Mouse (Mus musculus): ENCODE results near the gene Lrrc74b. TPM values are rescaled to one million over a fixed set of nuclear protein-coding genes. Genes with fewer than 3 reads are reported as not detected.
"Not testable (repeated sequence)": the region's sequence is repeated elsewhere in the genome, so short reads cannot be mapped to it uniquely, and the experiment has no call there.

The Lrrc74b gene
- not detected for total RNA-seq (2021)
- long read RNA-seq, experiment 1, result 0 reads
- long read RNA-seq, experiment 2, result 0 reads

DNA sequence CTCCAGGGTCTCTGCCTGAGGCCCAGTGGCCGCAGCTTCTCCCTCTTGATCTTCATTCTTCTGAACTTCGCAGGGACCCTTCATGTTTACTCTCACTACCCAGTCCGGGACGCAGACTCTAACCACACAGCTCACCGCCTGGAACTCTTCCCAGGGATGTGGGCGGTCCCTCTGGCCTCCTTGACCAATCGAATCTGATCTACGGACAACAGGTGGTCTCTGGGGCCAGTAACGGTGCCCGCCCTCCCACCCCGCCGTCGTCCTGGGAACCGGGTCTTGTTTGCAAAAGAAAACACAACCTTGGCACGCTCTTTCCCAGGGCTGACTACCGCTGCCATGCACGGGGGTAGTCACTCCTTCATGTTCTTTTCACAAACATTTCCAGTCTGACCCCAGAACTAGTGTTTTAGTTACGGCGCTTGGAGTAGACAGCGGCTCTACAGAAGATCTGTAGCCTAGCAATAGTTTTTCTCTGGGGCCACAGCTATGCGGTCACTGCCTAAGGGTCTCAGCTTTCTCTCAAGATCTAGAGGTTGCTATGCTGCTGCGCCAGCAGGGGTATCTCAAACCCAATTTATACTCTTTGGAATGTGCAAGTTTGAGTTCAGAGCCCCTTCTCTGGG lies at the start of gene Lrrc74b:
Lrrc74b (minus strand) TSS at position 120 of the 623 bp plus-strand sequence.
- peak in 1 of 2 experiments; percentile 23 for DNase-seq (ENCODE audit: low spot score in 2 of 2)

DNA sequence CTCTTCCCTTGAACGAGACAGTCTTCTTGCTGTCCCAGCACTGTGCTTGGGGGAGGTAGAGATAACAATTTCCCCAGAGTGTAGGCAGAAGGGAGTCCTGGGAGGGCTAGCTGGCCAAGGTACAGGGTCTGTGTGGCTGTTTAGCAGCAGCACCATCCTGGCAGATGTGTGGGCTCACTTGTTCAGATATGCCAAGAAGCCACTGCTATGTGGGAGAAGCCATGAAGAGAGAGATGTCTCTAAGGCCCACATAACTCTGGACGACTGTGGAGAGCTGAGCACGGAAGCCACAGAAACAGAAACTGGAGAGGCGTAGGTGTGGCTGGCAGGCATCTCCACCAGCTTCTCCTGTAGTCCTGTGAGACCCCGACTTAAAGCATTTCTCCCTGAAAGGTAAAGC lies 44.6 kb upstream of the Lrrc74b start:
- no peak for DNase-seq (ENCODE audit: low spot score in 2 of 2)

DNA sequence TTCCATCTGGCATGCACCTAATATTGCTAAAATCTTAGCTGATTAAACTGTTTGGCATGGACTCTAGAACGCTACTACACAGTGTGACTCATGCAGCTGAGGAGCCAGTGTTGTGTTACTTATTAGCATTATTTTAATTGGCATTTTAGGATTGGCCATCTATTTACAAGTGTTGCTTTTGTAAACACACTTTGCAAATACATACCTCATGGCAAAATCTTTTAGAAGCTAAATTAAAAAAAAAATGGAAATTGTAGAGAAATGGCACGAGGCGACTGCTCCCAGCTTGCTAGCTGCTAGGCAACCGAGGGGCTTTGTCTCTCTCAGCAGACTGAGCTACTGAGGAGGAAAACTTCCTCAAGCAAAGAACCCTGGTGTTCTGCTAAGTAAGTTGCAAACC lies 43.9 kb upstream of the Lrrc74b start:
- no peak for DNase-seq (ENCODE audit: low spot score in 2 of 2)

DNA sequence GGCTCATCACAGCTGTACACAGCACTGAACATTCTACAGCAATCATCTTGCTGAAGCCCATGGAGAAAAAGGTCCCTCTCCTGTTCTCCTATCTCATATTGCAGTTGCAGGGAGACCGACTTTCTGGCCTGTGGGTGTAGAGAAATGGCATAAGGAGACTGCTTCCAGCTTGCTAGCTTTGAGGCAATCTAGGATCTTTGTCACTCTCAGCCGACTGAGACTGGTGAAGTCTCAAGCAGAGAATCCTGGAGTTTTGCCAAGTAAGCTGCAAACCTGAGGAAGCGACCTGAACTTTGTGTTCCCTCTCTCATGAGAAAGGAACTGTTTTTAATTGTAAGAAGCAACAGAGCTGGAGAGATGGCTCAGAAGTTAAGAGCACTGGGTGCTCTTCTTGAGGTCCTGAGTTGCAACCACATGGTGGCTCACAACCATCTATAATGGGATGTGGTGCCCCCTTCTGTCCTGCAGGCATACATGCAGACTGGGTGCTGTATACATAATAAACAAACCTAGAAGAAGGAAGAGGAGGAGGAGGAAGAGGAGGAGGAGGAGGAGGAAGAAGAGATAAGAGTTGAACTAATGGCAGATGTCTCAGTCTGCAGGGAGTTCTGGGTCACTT lies 40.0 kb upstream of the Lrrc74b start:
- no peak for DNase-seq (ENCODE audit: low spot score in 2 of 2)

DNA sequence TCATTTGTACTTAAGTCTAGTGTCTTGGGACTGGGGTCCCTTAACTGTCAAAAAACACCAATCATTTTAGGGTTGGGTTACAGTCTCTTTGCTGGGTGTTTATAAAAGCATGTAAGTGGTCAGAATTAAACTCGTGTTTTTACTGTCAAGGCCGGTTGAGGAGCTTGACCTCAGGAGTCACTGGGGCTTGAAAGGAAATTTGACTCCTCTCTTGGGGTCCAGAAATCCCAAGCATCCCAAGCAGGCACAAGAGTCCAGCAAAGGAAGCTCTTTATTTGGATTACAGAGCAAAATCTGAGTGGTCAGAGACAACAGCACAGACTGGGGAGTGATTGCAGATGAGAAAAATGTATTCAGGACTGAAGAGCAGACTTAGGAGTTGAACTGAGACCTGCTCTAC lies 29.7 kb upstream of the Lrrc74b start:
- no peak for DNase-seq (ENCODE audit: low spot score in 2 of 2)

DNA sequence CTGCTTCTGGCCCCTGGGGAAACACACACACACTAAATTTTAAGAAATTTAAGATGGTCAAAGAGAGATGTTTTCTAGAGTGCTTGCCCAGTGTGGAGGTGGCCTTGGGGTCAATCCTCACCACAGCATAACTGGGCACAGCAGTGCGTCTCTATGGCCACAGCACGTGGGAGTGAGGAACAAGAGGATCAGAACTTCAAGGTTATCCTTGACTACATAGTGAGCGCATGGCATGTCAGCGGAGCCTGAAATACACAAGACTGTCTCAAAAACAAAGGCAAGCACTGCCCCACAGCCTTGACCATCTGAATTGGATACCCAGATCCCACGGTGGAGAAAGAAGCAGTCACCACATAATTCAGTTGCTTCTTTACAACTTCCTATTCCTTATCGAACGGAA lies 23.5 kb upstream of the Lrrc74b start:
- no peak for DNase-seq (ENCODE audit: low spot score in 2 of 2)

DNA sequence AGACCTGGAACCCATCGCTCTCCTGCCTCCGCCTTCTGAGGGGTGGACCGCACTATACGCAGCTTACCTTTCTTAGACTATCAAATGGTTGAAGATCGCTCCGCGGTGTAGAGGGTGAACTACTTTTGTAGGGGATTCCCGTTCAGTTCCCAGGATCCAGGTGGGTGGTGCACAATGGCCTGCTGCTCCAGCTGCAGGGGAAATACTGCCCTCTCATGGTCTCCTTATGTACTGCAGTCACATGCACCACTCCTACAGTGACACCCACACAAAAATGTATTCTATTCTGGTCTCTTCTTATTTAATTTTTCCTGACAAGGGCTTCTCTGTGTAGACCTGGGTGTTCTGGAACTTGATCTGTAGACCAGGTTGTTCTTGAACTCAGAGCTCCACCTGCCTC lies 22.0 kb upstream of the Lrrc74b start, which contains the start of gene Slc7a4:
Slc7a4 (minus strand) TSS at position 151 of the 400 bp plus-strand sequence.
- DNase-seq (ENCODE audit: low spot score in 2 of 2), result no peak

DNA sequence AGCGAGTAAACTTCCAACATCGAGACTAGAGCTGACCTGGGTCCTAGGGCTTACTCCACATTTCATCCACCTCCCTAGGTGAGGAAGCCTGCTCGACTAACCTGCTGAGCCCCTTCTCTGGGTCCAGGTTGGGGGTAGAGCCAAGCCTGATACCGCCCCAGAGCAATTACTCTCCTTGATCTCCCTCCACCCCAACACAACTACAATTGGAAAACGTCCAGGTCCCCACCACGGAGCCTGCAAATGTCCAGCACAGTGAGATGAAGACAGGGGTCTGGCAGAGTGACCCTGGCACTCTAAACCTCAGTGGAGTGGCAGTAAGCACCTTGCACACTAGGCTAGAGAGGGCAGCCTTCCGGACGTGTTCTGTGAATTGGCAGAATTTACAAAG lies 15.8 kb upstream of the Lrrc74b start:
- DNase-seq (ENCODE audit: low spot score in 2 of 2), result no peak

DNA sequence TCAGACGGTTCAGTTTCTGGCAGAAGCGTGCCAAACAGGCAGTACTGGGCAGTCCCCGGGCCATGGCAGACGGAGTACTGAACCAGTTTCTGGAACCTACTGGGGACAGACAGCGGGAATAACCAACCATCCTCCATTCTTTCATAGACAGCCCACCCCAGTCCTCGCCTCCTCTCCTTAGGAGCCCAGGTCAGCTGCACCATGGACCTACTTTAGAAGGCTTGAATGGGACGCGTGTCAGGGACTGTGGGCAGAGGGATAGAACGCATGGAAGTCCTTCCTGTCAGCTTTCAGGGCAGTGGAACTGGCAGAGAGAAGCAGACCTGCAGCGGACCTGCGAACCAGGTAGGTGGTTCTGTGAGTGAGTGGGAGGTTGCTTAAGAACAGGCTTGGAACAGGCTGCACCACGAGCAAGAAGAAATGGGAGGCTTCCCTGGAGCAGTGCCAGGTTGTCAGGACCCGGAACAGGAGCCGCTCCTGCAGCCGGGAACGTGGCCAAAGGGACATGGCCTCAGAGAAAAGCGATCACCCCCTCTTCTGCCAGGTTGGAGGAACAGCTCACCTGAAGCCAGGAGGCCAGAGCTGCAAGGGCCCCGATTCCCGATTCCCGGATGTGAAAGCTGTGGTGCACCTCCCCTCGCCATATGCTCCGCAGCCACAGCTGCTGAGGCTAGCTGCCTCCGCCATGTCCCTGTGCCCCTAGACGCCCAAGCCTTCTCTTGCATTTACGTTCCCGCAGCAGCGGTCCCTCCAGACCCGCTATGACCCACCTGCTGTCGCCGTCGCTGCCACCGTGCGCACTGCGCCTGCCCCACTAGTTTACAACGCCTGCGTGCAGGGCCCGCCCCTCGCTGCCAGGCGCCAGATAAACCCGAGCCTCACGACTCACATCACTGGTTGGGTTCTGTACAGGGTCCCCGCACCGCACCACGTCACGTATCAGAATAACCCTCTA lies 15.1 kb upstream of the Lrrc74b start:
- DNase-seq (ENCODE audit: low spot score in 2 of 2), result peak; percentile 45 to 51

DNA sequence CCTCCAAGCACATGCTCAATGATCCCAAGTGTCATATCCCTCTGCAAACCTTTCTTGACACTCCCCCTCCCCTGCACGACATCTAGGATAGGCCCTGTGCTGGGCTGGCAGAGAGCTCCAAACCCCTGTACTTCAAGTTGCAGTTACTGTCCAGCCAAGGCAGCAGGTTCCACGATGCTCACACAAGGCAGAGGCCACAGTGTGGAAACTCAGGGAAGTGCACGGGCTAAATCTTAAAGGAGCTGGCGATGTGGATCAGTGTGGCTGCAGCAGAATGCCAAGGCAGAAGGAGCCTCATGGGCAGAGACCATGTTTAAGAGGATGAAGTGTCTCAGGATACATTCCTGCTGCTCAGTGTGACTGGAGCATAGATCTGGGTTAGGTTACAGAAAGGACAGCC lies 5.1 kb upstream of the Lrrc74b start:
- DNase-seq (ENCODE audit: low spot score in 2 of 2), result no peak

DNA sequence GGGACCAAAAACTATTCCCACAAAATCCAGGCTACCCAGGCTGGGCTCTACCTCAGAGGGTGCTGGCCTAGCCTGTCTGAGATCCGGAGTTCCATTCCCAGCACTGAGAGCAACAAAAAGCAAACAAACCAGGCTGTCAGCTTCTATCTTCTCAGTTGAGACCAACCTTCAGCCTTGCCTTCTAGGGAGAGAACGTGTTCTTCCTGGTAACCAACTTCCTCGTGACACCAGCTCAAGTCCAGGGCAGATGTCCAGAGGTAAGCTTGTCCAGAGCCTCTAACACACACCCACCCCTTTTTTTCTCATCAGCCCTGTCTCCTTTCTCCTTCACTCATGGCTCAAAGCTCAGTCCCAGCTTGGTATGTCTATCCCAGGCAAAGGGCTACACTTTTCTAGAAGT lies 3.7 kb upstream of the Lrrc74b start:
- DNase-seq (ENCODE audit: low spot score in 2 of 2), result no peak

DNA sequence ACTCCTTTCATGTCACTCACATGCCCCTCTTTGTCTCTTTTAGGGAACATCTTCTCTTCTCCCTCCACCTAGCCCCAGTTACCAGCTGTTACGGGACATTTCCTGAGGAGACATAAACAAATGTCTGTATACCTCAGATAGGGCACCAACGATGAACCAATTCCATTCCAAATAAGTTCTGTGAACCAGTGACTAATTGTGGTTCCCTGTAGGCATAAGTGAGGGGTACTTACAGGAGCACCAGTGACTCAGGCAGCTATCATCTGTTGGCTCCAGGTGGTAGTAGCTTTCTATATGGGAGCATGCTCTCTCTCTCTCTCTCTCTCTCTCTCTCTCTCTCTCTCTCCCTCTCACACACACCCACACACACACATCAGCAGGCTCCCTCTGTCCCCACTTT lies 3.2 kb upstream of the Lrrc74b start:
- DNase-seq (ENCODE audit: low spot score in 2 of 2), result no peak

DNA sequence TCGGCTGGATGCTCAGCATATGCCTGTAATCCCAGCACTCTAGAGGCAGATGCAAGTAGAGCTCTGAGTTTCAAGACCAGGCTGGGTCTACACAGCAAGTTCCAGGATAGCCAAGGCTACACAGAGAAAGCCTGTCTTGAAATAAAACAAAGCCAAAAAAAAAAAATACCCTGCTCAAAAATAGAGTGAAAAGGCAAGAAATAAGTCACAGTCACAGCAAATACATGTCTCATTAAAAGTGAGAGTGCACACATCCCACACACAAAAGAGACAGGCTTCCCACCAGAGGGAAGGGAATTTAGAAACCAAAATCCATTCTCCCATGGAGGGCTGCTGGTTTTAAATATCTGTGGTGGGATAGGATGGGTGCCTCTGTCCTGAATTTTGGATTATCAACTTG lies 2.5 kb upstream of the Lrrc74b start:
- DNase-seq (ENCODE audit: low spot score in 2 of 2), result no peak

DNA sequence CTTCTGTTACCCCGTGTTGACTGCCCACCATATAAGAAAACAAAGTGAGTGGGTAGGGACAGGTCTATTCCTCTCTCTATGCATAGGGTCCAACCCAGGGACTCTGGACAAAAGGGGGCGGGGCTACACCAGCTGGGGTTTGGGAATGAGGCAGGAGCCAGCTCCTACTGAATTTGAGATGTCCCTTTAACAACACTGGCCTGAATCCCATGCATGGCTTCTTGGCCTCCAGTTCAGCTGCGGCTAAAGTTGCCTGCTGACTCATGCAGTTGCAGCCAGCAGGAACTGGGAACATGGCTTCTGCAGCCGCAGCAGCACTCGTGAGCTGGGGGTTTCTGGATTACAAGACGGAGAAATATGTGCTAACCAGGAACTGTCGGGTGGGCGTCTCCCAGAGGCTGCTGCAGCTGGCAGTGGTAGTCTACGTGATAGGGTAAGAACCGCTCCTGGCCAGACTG lies 733 bp upstream of the Lrrc74b start, which contains the start of gene P2rx6:
P2rx6 (plus strand) TSS at position 135 of the 458 bp plus-strand sequence.
- peak in 1 of 2 experiments; percentile 19 for DNase-seq (ENCODE audit: low spot score in 2 of 2)

DNA sequence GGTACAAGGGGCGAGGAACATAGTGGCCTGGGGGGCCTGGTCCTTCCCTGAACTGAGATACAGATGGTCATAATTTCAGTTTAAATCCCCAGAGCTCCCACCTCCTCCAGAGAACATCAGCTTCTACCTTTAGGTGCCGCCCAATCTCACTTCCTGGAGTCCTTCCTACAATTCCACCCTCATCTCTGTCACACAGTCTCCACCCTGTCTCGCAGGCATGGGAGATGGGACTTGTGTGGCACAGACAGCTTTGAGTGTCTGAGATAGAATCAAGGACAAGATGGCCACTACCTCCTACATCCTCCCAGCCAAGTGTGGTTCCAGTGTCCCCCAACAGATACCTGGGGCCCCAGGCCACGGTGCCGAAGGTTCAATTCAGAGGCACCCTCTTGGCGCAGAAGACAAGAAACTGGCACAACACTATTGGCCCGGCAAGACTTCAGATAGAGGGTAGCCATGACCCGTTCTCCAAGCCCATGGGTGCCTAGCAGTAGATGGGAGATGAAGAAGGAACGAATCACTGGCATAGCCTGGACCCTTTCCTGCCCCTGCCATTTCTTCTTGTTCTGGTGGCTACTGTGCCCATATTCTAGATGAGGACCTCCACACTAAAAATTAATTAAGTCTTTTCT lies 1.5 kb downstream of the Lrrc74b start:
- no peak for DNase-seq (ENCODE audit: low spot score in 2 of 2)

DNA sequence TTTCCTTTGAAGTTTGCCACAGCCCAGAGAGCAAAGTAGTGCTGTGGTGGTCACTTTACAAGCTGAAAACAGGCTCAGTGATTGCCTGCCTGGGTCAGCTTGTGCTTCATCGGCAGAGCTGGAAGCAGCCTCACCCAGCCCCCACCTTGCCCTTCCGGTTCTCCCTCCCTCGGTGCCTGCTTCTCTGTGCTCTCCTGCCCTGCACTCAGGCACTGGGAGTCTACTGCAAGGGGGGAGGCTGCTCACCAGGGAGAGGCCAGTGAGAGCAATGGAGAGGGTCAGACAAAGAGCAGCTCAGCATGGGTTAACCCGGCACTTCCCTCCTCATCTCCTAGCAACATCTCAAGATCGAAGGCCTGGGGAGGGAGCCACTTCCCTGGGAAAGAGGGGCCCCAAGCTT lies 2.2 kb downstream of the Lrrc74b start:
- no peak for DNase-seq (ENCODE audit: low spot score in 2 of 2)

DNA sequence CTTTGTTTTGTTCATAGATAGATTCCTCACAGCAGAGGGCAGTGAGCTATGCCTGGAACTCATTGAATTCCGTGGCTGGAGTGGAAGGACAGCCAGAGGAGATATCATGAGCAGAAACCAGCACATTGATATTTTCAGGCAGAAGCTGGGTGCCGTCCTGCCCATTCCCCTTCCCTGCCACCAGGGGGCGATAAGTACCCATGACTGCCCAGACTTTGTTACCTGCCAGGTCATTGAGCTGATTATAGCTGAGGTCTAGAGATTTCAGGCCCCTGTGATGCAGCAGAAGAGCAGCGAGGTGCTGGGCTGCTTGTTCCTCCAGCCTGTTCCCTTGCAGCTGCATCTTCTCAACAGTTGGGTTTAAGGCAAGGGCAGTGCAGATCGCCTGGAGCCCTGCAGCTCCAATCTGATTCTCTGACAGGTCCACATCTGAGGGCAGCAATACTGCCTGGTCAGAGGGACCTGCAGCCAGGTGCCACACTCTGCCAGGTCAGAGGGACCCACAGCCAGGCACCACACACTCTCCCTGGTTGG lies 3.0 kb downstream of the Lrrc74b start:
- peak; percentile 74 to 76 for DNase-seq (ENCODE audit: low spot score in 2 of 2)

DNA sequence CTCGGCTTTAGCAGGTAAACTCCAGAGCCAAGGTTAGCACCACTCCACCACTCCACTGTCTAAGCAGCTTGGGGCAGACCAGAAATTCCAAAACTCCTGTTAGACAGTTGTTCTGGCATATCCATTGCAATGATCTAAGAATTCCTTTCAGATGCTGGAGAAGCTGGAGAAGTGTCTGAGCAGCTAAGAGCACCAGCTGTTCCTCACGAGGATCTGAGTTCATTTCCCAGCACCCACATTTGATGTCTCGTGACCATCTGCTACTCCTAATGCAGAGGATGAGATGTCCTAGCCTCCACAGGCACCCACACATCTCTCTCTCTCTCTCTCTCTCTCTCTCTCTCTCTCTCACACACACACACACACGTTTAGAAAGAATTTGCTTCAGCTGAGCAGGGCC lies 4.1 kb downstream of the Lrrc74b start:
- no peak for DNase-seq (ENCODE audit: low spot score in 2 of 2)

DNA sequence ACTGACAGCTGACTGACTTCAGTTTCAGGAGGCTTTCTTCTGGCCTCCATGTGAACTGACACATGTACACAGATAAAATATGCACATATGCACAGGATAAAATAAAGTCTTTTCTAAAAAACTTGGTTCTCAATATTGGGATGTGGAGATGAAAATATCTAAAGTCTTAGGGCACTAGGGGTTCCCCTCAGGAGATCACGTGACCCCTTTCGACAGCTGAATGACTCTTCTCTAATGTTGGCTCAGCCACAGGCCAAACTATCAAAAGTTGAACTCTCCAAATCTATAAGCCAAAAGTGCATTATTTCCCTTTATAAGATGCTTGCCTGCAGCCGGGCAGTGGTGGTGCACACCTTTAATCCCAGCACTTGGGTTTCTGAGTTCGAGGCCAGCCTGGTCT lies 4.9 kb downstream of the Lrrc74b start:
- no peak for DNase-seq (ENCODE audit: low spot score in 2 of 2)

DNA sequence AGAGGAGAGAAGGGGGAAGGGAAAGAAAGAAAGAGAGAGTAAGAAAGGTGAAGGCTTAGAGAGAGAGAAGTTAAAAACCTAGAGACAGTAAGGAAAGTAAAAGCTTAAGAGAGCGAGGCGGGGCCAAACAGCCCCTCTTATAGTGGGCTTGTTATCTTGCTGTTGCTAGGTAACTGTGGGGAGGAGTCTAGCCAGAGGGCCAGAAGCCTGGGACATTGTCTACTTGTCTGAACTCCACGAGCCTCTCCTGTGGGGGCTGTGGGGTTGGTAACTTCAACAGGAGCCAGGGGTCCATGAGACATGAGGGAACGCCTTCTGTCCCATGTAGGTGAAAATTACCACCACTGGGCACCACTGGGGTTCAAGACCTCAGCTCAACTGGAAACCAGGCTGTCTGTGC lies 6.3 kb downstream of the Lrrc74b start:
- not testable (repeated sequence) for DNase-seq (ENCODE audit: low spot score in 2 of 2)

Data from adrenal gland, adult 18-20 months (tissue).